Mouse (Mus musculus) heart, adult 2 months (tissue): ENCODE data around the gene Cox4i2. TPM values are rescaled to one million over a fixed set of nuclear protein-coding genes. Genes with fewer than 3 reads are reported as not detected.

Experiments used
- DNase-seq, 2 experiments: peaks; one replicate each; pipeline ENCODE4 v3.0.0; 2021
- H3K27ac ChIP-seq: fragments of 200-600 bp; 2 replicates; pipeline ENCODE4 v1.8.1; 2022
- H3K27me3 ChIP-seq: fragments of 200-500 bp; 2 replicates; pipeline ENCODE4 v1.6.1; 2012; ENCODE audit warnings: mild to moderate bottlenecking, low read length, inconsistent platforms, mixed read lengths; ENCODE audit not compliant: control insufficient read depth, insufficient read depth
- H3K36me3 ChIP-seq: fragments of 200-500 bp; 2 replicates; pipeline ENCODE4 v1.6.1; 2012; ENCODE audit warnings: low read length, inconsistent platforms; ENCODE audit not compliant: control insufficient read depth, insufficient read depth
- H3K4me1 ChIP-seq: fragments of 200-500 bp; 2 replicates; pipeline ENCODE4 v1.6.1; 2011; ENCODE audit warnings: low read length; ENCODE audit not compliant: control insufficient read depth, insufficient read depth
- H3K4me3 ChIP-seq: fragments of 200-600 bp; 2 replicates; pipeline ENCODE4 v1.8.1; 2022
- H3K79me2 ChIP-seq: fragments of 200-500 bp; replicated peaks from 2 replicates; pipeline ENCODE4 v1.6.1; 2012; ENCODE audit warnings: mild to moderate bottlenecking, inconsistent platforms, low read length, moderate library complexity, mixed read lengths; ENCODE audit not compliant: control insufficient read depth, insufficient read depth
- H3K9ac ChIP-seq: fragments of 200-500 bp; 2 replicates; pipeline ENCODE4 v1.6.1; 2012; ENCODE audit warnings: low read depth, mild to moderate bottlenecking, control low read depth, inconsistent platforms, low read length, mixed read lengths
- CTCF ChIP-seq: fragments of 200-600 bp; IDR thresholded peaks from 2 replicates; pipeline ENCODE4 v1.8.1; 2022; ENCODE audit warnings: antibody characterized with exemption, mild to moderate bottlenecking, moderate library complexity
- EP300 ChIP-seq: fragments of 200-500 bp; IDR thresholded peaks from 2 replicates; pipeline ENCODE4 v1.6.1; 2011; ENCODE audit warnings: low read depth, low read length, control low read depth; ENCODE audit not compliant: insufficient read depth
- POLR2A ChIP-seq: fragments of 200-500 bp; IDR thresholded peaks from 2 replicates; pipeline ENCODE4 v1.6.1; 2011; ENCODE audit warnings: mild to moderate bottlenecking, low read depth, low read length, control low read depth; ENCODE audit not compliant: insufficient read depth
- WGBS: fragments of 180-500 bp; shearing (Covaris S2); methylation state at CpG from one replicate; pipeline ENCODE4 v1.1.7; 2018; 5-methylcytosine and 5-hydroxymethylcytosine counted together
- intact Hi-C: fragments of 180-260 bp; cut with DNase I; formaldehyde crosslinking; loops from one replicate; pipeline ENCODE4 v1.15.1; 2025
- polyA plus RNA-seq: library from polyadenylated mRNA; depleted of rRNA; stranded (reverse); fragments of >200 nt; gene quantifications from 2 replicates; pipeline ENCODE4 v1.2.3, GENCODE M21; 2012
- total RNA-seq, 2 experiments: library from RNA; stranded (reverse); gene quantifications; 2 replicates each; pipeline ENCODE4 v1.2.3; 2021

Cox4i2 gene
- total and polyA plus RNA-seq, 3 experiments, result 12.0 to 18.0 (median 12.1) TPM

- 90% methylated on average over 10 of the region's 10 CpGs for WGBS
- no peak overlapping the region for H3K4me3 ChIP-seq
- H3K79me2 ChIP-seq, result peaks cover 9% of the 10 kb centered on the region
- H3K9ac ChIP-seq, result no peak overlapping the region
- H3K36me3 ChIP-seq, result peaks cover 40% of the 10 kb centered on the region
- H3K27me3 ChIP-seq, result no peaks in the 10 kb centered on the region
- intact Hi-C loops, result no loop called here
- TF ChIP-seq EP300 (no peak), POLR2A (no peak), CTCF (no peak)
- no peak for DNase-seq
- H3K27ac ChIP-seq, result no peak overlapping the region
- peaks cover 33% of the 10 kb centered on the region for H3K4me1 ChIP-seq
Observed at GRCm38 (mm10) chr2:152802303-152802702, 48.3 kb downstream of the Cox4i2 start.

- no peak for DNase-seq
- intact Hi-C loops, result no loop called here
- Histone ChIP-seq H3K9ac (no peak overlapping the region), H3K36me3 (peaks cover 37% of the 10 kb centered on the region), H3K4me3 (no peak overlapping the region), H3K4me1 (peaks cover 28% of the 10 kb centered on the region), H3K27me3 (no peaks in the 10 kb centered on the region), H3K79me2 (peaks cover 5% of the 10 kb centered on the region), H3K27ac (peak overlapping the region; percentile 2)
- TF ChIP-seq CTCF, result no peak
- TF ChIP-seq EP300, result no peak
- no peak for TF ChIP-seq POLR2A
- 93% methylated on average over 5 of the region's 5 CpGs for WGBS
Observed at GRCm38 (mm10) chr2:152803081-152803480, 49.1 kb downstream of the Cox4i2 start.

- Histone ChIP-seq H3K79me2 (peaks cover 4% of the 10 kb centered on the region), H3K4me1 (peaks cover 31% of the 10 kb centered on the region), H3K9ac (no peak overlapping the region), H3K4me3 (no peak overlapping the region), H3K36me3 (peaks cover 46% of the 10 kb centered on the region), H3K27ac (peak overlapping the region; percentile 52), H3K27me3 (no peaks in the 10 kb centered on the region)
- 12% methylated on average over 6 of the region's 6 CpGs for WGBS
- DNase-seq, result no peak
- intact Hi-C loops, result no loop called here
- TF ChIP-seq CTCF (no peak), EP300 (no peak), POLR2A (no peak)
Observed at GRCm38 (mm10) chr2:152804408-152805110, 50.6 kb downstream of the Cox4i2 start.

GRCm38 (mm10) chr2:152805111-152805490 is 51.1 kb downstream of the Cox4i2 start:
- H3K9ac ChIP-seq, result peak overlapping the region; percentile 26
- H3K36me3 ChIP-seq, result peaks cover 50% of the 10 kb centered on the region
- intact Hi-C loops, result no loop called here
- H3K27ac ChIP-seq, result peak overlapping the region; percentile 52
- H3K4me1 ChIP-seq, result peaks cover 32% of the 10 kb centered on the region
- TF ChIP-seq CTCF (no peak), EP300 (no peak), POLR2A (no peak)
- DNase-seq, result no peak
- H3K79me2 ChIP-seq, result peaks cover 4% of the 10 kb centered on the region
- H3K27me3 ChIP-seq, result no peaks in the 10 kb centered on the region
- 67% methylated on average over 5 of the region's 5 CpGs for WGBS
- no peak overlapping the region for H3K4me3 ChIP-seq

- Histone ChIP-seq H3K9ac (no peak overlapping the region), H3K4me1 (peaks cover 36% of the 10 kb centered on the region), H3K79me2 (peaks cover 5% of the 10 kb centered on the region), H3K36me3 (peaks cover 54% of the 10 kb centered on the region), H3K4me3 (no peak overlapping the region), H3K27me3 (no peaks in the 10 kb centered on the region), H3K27ac (peak overlapping the region; percentile 52)
- WGBS, result 12% methylated on average over 2 of the region's 2 CpGs
- intact Hi-C loops, result loop anchor here (2.0 kb wide), 1 partner anchor 13 kb away; no protein-coding TSS in a partner anchor
- DNase-seq, result peak in 1 of 2 experiments; percentile 50
- peak; percentile 94 for TF ChIP-seq EP300
- TF ChIP-seq CTCF, result no peak
Observed at GRCm38 (mm10) chr2:152806037-152806436, 52.1 kb downstream of the Cox4i2 start.

- H3K79me2 ChIP-seq, result peaks cover 6% of the 10 kb centered on the region
- H3K9ac ChIP-seq, result no peak overlapping the region
- no peak overlapping the region for H3K4me3 ChIP-seq
- TF ChIP-seq POLR2A (no peak), CTCF (no peak), EP300 (no peak)
- WGBS, result 80% methylated on average over 3 of the region's 3 CpGs
- H3K4me1 ChIP-seq, result peaks cover 43% of the 10 kb centered on the region
- no peaks in the 10 kb centered on the region for H3K27me3 ChIP-seq
- peak overlapping the region; percentile 26; the same call in 1 of the 2 replicates for H3K27ac ChIP-seq
- peak in 1 of 2 experiments; percentile 20 for DNase-seq
- H3K36me3 ChIP-seq, result peaks cover 70% of the 10 kb centered on the region
- intact Hi-C loops, result no loop called here
Observed at GRCm38 (mm10) chr2:152808178-152808577, 54.2 kb downstream of the Cox4i2 start.
